Mouse (Mus musculus): ENCODE measurements at regions not wholly inside any gene's neighbourhood (a gene's known extent, or its start where the extent isn't known, plus 50 kb on each side); places are given as distances from the start of the nearest gene placed in this dataset.
"Not testable (repeated sequence)": the region's sequence is repeated elsewhere in the genome, so short reads cannot be mapped to it uniquely, and the experiment has no call there.

GRCm38 (mm10) chr12:54516463-54516862 is 139.9 kb downstream of the Sptssa start:
- DNase-seq, result no peak

GRCm38 (mm10) chr12:54516039-54516438 is 140.3 kb downstream of the Sptssa start:
- not testable (repeated sequence) for DNase-seq

GRCm38 (mm10) chr12:54509903-54510302 is 146.5 kb downstream of the Sptssa start:
- no peak for DNase-seq

- DNase-seq, result no peak
Observed at GRCm38 (mm10) chr12:54502775-54503174, 153.6 kb downstream of the Sptssa start.

GRCm38 (mm10) chr12:54499963-54500362 is 156.4 kb downstream of the Sptssa start:
- DNase-seq, result no peak

- DNase-seq, result no peak
Observed at GRCm38 (mm10) chr12:54495701-54496374, 160.5 kb downstream of the Sptssa start.

GRCm38 (mm10) chr12:54494756-54495375 is 161.5 kb downstream of the Sptssa start:
- DNase-seq, result no peak

GRCm38 (mm10) chr12:54492737-54493136 is 163.6 kb downstream of the Sptssa start:
- peak; percentile 14 to 17 for DNase-seq

GRCm38 (mm10) chr12:54490460-54490859 is 165.9 kb downstream of the Sptssa start:
- no peak for DNase-seq

- peak; percentile 38 to 51 for DNase-seq
Observed at GRCm38 (mm10) chr12:54489675-54490074, 166.7 kb downstream of the Sptssa start.

- no peak for DNase-seq
Observed at GRCm38 (mm10) chr12:54487689-54488088, 168.7 kb downstream of the Sptssa start.

- no peak for DNase-seq
Observed at GRCm38 (mm10) chr12:54482020-54482419, 174.4 kb downstream of the Sptssa start.

- DNase-seq, result no peak
Observed at GRCm38 (mm10) chr12:54479841-54480240, 176.5 kb downstream of the Sptssa start.

GRCm38 (mm10) chr12:54472881-54473280 is 183.5 kb downstream of the Sptssa start:
- no peak for DNase-seq

GRCm38 (mm10) chr12:54472407-54472806 is 184.0 kb downstream of the Sptssa start:
- DNase-seq, result no peak

- DNase-seq, result no peak
Observed at GRCm38 (mm10) chr12:54467635-54468034, 188.7 kb downstream of the Sptssa start.

GRCm38 (mm10) chr12:54463806-54464205 is 192.6 kb downstream of the Sptssa start:
- no peak for DNase-seq

GRCm38 (mm10) chr12:54461411-54461810 is 195.0 kb downstream of the Sptssa start:
- DNase-seq, result no peak

GRCm38 (mm10) chr12:54460135-54460523 is 196.2 kb downstream of the Sptssa start:
- peak; percentile 6 to 8 for DNase-seq

- no peak for DNase-seq
Observed at GRCm38 (mm10) chr12:54459462-54460134, 196.8 kb downstream of the Sptssa start.

GRCm38 (mm10) chr12:54456731-54457130 is 199.6 kb downstream of the Sptssa start:
- DNase-seq, result no peak

GRCm38 (mm10) chr12:54454606-54455005 is 201.8 kb downstream of the Sptssa start:
- no peak for DNase-seq

- no peak for DNase-seq
Observed at GRCm38 (mm10) chr12:54453343-54453742, 203.0 kb downstream of the Sptssa start.

- no peak for DNase-seq
Observed at GRCm38 (mm10) chr12:54450369-54450768, 206.0 kb downstream of the Sptssa start.

Data from cerebellum, adult 18-20 months (tissue).